ENCODE assay signal across 9 mouse cellular contexts in genomic region chr6:129543709-129544606, GRCm38 (mm10). TPM values are rescaled to one million over a fixed set of nuclear protein-coding genes. Genes with fewer than 3 reads are reported as not detected.
DNase-seq lines count a peak whose midpoint lies in the region; ATAC-seq and TF ChIP-seq lines count a peak whose summit lies in the region.
"Had no signal": no experiment of that assay in that cellular context is flagged by ENCODE, and none has a peak within 500 bp of the region (broad histone marks: within the 10 kb centered on the region; RNA-seq: fewer than 3 reads in every experiment).

No protein-coding gene starts in this region.

- H3K79me3 ChIP-seq in C2C12 (ENCODE audit: low read depth) = no peaks in the 10 kb centered on the region

- TF ChIP-seq POLR2A in kidney, adult 2 months (IDR thresholded peaks at IDR 0.05; ENCODE audit: low read depth, low read length) = no peak

- H3K27me3 ChIP-seq in C2C12 (ENCODE audit: control insufficient read depth, insufficient read depth, insufficient read length) = no peaks in the 10 kb centered on the region
- no peaks in the 10 kb centered on the region for H3K27me3 ChIP-seq in kidney, adult 2 months (replicated peaks; ENCODE audit: control insufficient read depth, insufficient read depth, low read length)
- H3K27me3 ChIP-seq in limb, embryonic 12.5 days = no peaks in the 10 kb centered on the region
- H3K27me3 ChIP-seq in midbrain, embryonic 15.5 days (replicated peaks) = no peaks in the 10 kb centered on the region
- no peaks in the 10 kb centered on the region for H3K27me3 ChIP-seq in stomach, embryonic 14.5 days (ENCODE audit: control insufficient read depth, insufficient read depth, low read length)

- H3K9me3 ChIP-seq in limb, embryonic 12.5 days = no peaks in the 10 kb centered on the region
- no peaks in the 10 kb centered on the region for H3K9me3 ChIP-seq in midbrain, embryonic 15.5 days
- no peaks in the 10 kb centered on the region for H3K9me3 ChIP-seq in stomach, embryonic 14.5 days (ENCODE audit: control insufficient read depth, low read depth, low read length)

- DNase-seq in ZHBTc4 (ENCODE audit: low read depth, low spot score) = peak; percentile 71
- DNase-seq in embryo, embryonic 10 days (ENCODE audit: low spot score) = peak; percentile 80
- DNase-seq in gastrocnemius, postnatal 14 days = peak; percentile 38
- DNase-seq in kidney, adult 2 months = peak; percentile 86

- H3ac ChIP-seq in C2C12 (ENCODE audit: control insufficient read depth, insufficient read length, low read depth) = no peak overlapping the region

- H3K27ac ChIP-seq in kidney, adult 2 months (ENCODE audit: insufficient read depth, low read depth, low read length) = peak overlapping the region; percentile 29
- no peak overlapping the region for H3K27ac ChIP-seq in limb, embryonic 12.5 days
- peak overlapping the region; percentile 35 for H3K27ac ChIP-seq in midbrain, embryonic 15.5 days
- peak overlapping the region; percentile 2; the same call in 1 of the 2 replicates for H3K27ac ChIP-seq in stomach, embryonic 14.5 days (ENCODE audit: low read length)

- peak; percentile 54 for ATAC-seq in limb, embryonic 12.5 days (ENCODE audit: insufficient number of reproducible peaks, insufficient read depth, low FRiP score, low TSS enrichment, low read depth)
- ATAC-seq in midbrain, embryonic 15.5 days (replicated peaks) = peak; percentile 87
- ATAC-seq in stomach, embryonic 14.5 days (ENCODE audit: insufficient number of reproducible peaks, insufficient read depth, low FRiP score, low read depth) = no peak; the same call in 1 of the 2 replicates

- peak; percentile 63 for TF ChIP-seq CTCF in C2C12 (IDR thresholded peaks at IDR 0.05; ENCODE audit: control insufficient read depth, insufficient read depth, insufficient read length)
- TF ChIP-seq CTCF in kidney, adult 2 months (conservative IDR thresholded peaks at IDR 0.05; ENCODE audit: insufficient read depth, insufficient read length, low read depth, low read length) = peak; percentile 82

- H3K79me2 ChIP-seq in C2C12 (ENCODE audit: control insufficient read depth, insufficient read depth) = no peaks in the 10 kb centered on the region

- H3K4me2 ChIP-seq in limb, embryonic 12.5 days = no peak overlapping the region
- no peak overlapping the region for H3K4me2 ChIP-seq in midbrain, embryonic 15.5 days
- H3K4me2 ChIP-seq in stomach, embryonic 14.5 days (replicated peaks; ENCODE audit: low read depth, low read length) = no peak overlapping the region

- 56% methylated on average over 6 of the region's 6 CpGs for WGBS in kidney, adult 2 months
- 72% methylated on average over 6 of the region's 6 CpGs for WGBS in limb, embryonic 12.5 days
- WGBS in midbrain, embryonic 15.5 days = 63% methylated on average over 6 of the region's 6 CpGs
- 46% methylated on average over 6 of the region's 6 CpGs for whole genome bisulfite sequencing in stomach, embryonic 14.5 days

- no peak overlapping the region for H3K9ac ChIP-seq in limb, embryonic 12.5 days (replicated peaks)
- no peak overlapping the region for H3K9ac ChIP-seq in midbrain, embryonic 15.5 days
- no peak overlapping the region for H3K9ac ChIP-seq in stomach, embryonic 14.5 days (replicated peaks; ENCODE audit: low read depth, low read length)

- H3K36me3 ChIP-seq in C2C12 (ENCODE audit: control insufficient read depth, insufficient read depth) = peaks cover 37% of the 10 kb centered on the region
- H3K36me3 ChIP-seq in kidney, adult 2 months (ENCODE audit: control insufficient read depth, insufficient read depth, low read length) = peaks cover 24% of the 10 kb centered on the region
- H3K36me3 ChIP-seq in limb, embryonic 12.5 days = peaks cover 31% of the 10 kb centered on the region
- peaks cover 21% of the 10 kb centered on the region for H3K36me3 ChIP-seq in midbrain, embryonic 15.5 days (replicated peaks)
- peaks cover 16% of the 10 kb centered on the region; the same call in 1 of the 2 replicates for H3K36me3 ChIP-seq in stomach, embryonic 14.5 days (ENCODE audit: control insufficient read depth, insufficient read depth, low read length)

- peaks cover 17% of the 10 kb centered on the region for H3K4me1 ChIP-seq in kidney, adult 2 months (ENCODE audit: control insufficient read depth, insufficient read depth, low read length)
- no peaks in the 10 kb centered on the region for H3K4me1 ChIP-seq in limb, embryonic 12.5 days (replicated peaks)
- no peaks in the 10 kb centered on the region for H3K4me1 ChIP-seq in midbrain, embryonic 15.5 days
- H3K4me1 ChIP-seq in stomach, embryonic 14.5 days (ENCODE audit: control insufficient read depth, insufficient read depth, low read length) = no peaks in the 10 kb centered on the region

- intact Hi-C loops in gastrocnemius, postnatal 14 days (cut with DNase I; ENCODE audit: low total_unique reads) = no loop called here

- H3K4me3 ChIP-seq in C2C12 (ENCODE audit: insufficient read depth, poor library complexity, severe bottlenecking) = no peak overlapping the region
- H3K4me3 ChIP-seq in kidney, adult 2 months (ENCODE audit: insufficient read depth, low read depth, low read length) = no peak overlapping the region
- no peak overlapping the region for H3K4me3 ChIP-seq in limb, embryonic 12.5 days (replicated peaks)
- H3K4me3 ChIP-seq in midbrain, embryonic 15.5 days = no peak overlapping the region
- no peak overlapping the region for H3K4me3 ChIP-seq in stomach, embryonic 14.5 days (ENCODE audit: low read depth, low read length)

TF ChIP-seq in C2C12, 6 proteins besides CTCF, POLR2A, EP300 and RAD21:
- TF ChIP-seq MYOG (IDR thresholded peaks at IDR 0.05; ENCODE audit: control insufficient read depth, extremely low read depth, insufficient read length) = no peak
- no peak for TF ChIP-seq MAX (IDR thresholded peaks at IDR 0.05)
- peak; percentile 51 for TF ChIP-seq USF1 (IDR thresholded peaks at IDR 0.05; ENCODE audit: low read depth)

RNA-seq across cellular contexts. Expression of gene Gabarapl1, which starts 11.0 kb away (rescaled TPM):
- 64.3 TPM for polyA plus RNA-seq in C2C12 (2012; fragmentation: generic; extraction: Trizol)
- total RNA-seq in gastrocnemius, postnatal 14 days (2021) = 10 to 100 TPM; 27.8 to 35.4 TPM
- polyA plus RNA-seq in kidney, adult 2 months (2012; rRNA removed) = 648 and 804 TPM in 2 replicates
- polyA plus RNA-seq in limb, embryonic 12.5 days (2016; fragmentation: Nextera tagmentation; extraction: Ambion mirVana) = 46.4 and 46.6 TPM in 2 replicates
- polyA plus RNA-seq in midbrain, embryonic 15.5 days (2015; fragmentation: Nextera tagmentation; extraction: Ambion mirVana) = 201 TPM in 2 replicates
- polyA plus RNA-seq in stomach, embryonic 14.5 days (2014; fragmentation: Nextera tagmentation; extraction: Ambion mirVana) = 13.2 and 15.6 TPM in 2 replicates

RNA-seq across cellular contexts. Expression of gene Tmem52b, which starts 31.6 kb away (rescaled TPM):
- polyA plus RNA-seq in C2C12 (2012; fragmentation: generic; extraction: Trizol) = 0.02 TPM
- total RNA-seq in gastrocnemius, postnatal 14 days (2021) = not detected
- polyA plus RNA-seq in kidney, adult 2 months (2012; rRNA removed) = 124 and 212 TPM in 2 replicates
- not detected in 2 replicates for polyA plus RNA-seq in limb, embryonic 12.5 days (2016; fragmentation: Nextera tagmentation; extraction: Ambion mirVana)
- 0.32 TPM in 1 of 2 replicates, not detected in the other for polyA plus RNA-seq in midbrain, embryonic 15.5 days (2015; fragmentation: Nextera tagmentation; extraction: Ambion mirVana)
- polyA plus RNA-seq in stomach, embryonic 14.5 days (2014; fragmentation: Nextera tagmentation; extraction: Ambion mirVana) = not detected in 2 replicates
- total RNA-seq: gastrocnemius, postnatal 4 days had no signal

RNA-seq across cellular contexts. Expression of gene Klre1, which starts 33.7 kb away (rescaled TPM):
- not detected for polyA plus RNA-seq in C2C12 (2012; fragmentation: generic; extraction: Trizol)
- total RNA-seq in gastrocnemius, postnatal 14 days (2021) = not detected
- polyA plus RNA-seq in kidney, adult 2 months (2012; rRNA removed) = 0.30 TPM in 1 of 2 replicates, not detected in the other
- polyA plus RNA-seq in limb, embryonic 12.5 days (2016; fragmentation: Nextera tagmentation; extraction: Ambion mirVana) = not detected in 2 replicates
- polyA plus RNA-seq in midbrain, embryonic 15.5 days (2015; fragmentation: Nextera tagmentation; extraction: Ambion mirVana) = not detected in 2 replicates
- polyA plus RNA-seq in stomach, embryonic 14.5 days (2014; fragmentation: Nextera tagmentation; extraction: Ambion mirVana) = not detected in 2 replicates
- total RNA-seq: gastrocnemius, postnatal 4 days had no signal

RNA-seq across cellular contexts. Expression of gene Olr1, which starts 37.0 kb away (rescaled TPM):
- polyA plus RNA-seq in C2C12 (2012; fragmentation: generic; extraction: Trizol) = 0.99 TPM
- not detected for total RNA-seq in gastrocnemius, postnatal 14 days (2021)
- polyA plus RNA-seq in kidney, adult 2 months (2012; rRNA removed) = 0.03 and 0.17 TPM in 2 replicates
- not detected in 2 replicates for polyA plus RNA-seq in limb, embryonic 12.5 days (2016; fragmentation: Nextera tagmentation; extraction: Ambion mirVana)
- not detected in 2 replicates for polyA plus RNA-seq in midbrain, embryonic 15.5 days (2015; fragmentation: Nextera tagmentation; extraction: Ambion mirVana)
- not detected in 2 replicates for polyA plus RNA-seq in stomach, embryonic 14.5 days (2014; fragmentation: Nextera tagmentation; extraction: Ambion mirVana)
- total RNA-seq: gastrocnemius, postnatal 4 days had no signal

RNA-seq across cellular contexts. Expression of gene Klrd1, which starts 47.6 kb away (rescaled TPM):
- not detected for polyA plus RNA-seq in C2C12 (2012; fragmentation: generic; extraction: Trizol)
- total RNA-seq in gastrocnemius, postnatal 14 days (2021) = not detected
- polyA plus RNA-seq in kidney, adult 2 months (2012; rRNA removed) = 0.72 TPM in 1 of 2 replicates, not detected in the other
- polyA plus RNA-seq in limb, embryonic 12.5 days (2016; fragmentation: Nextera tagmentation; extraction: Ambion mirVana) = not detected in 2 replicates
- not detected in 2 replicates for polyA plus RNA-seq in midbrain, embryonic 15.5 days (2015; fragmentation: Nextera tagmentation; extraction: Ambion mirVana)
- polyA plus RNA-seq in stomach, embryonic 14.5 days (2014; fragmentation: Nextera tagmentation; extraction: Ambion mirVana) = 0.29 and 0.69 TPM in 2 replicates
- total RNA-seq: gastrocnemius, postnatal 4 days had no signal

Comparison
In these comparisons a context has a peak if more than half of its experiments do, and no peak if none do; other contexts are left out.
1. RNA of gene Tmem52b, which starts 31.6 kb away (polyA plus RNA-seq): 124 to 212 TPM in kidney, adult 2 months; 0.32 TPM in midbrain, embryonic 15.5 days, 0.02 TPM in C2C12 (single experiment), not detected in limb, embryonic 12.5 days and not detected in stomach, embryonic 14.5 days; every median in the first group is over 10 times any median in the second.
2. Peak in every context shown above with its lines, with median percentiles within 50 percentile points of each other: DNase-seq.